Mouse (Mus musculus) layer of hippocampus, adult 11-12 months (tissue): ENCODE results near the gene Prss21.
"Not testable (repeated sequence)": the region's sequence is repeated elsewhere in the genome, so short reads cannot be mapped to it uniquely, and the experiment has no call there.

Experiments used
- DNase-seq: peaks from one replicate; pipeline ENCODE4 v3.0.0; 2022; ENCODE audit warnings: low spot score

The Prss21 gene

GRCm38 (mm10) chr17:23862926-23863325, 4.9 kb upstream of the Prss21 start:
- no peak for DNase-seq

- DNase-seq = no peak
Measured at GRCm38 (mm10) chr17:23868513-23868912, 657 bp downstream of the Prss21 start.

GRCm38 (mm10) chr17:23873884-23874856, 6.3 kb downstream of the Prss21 start:
- peak; percentile 51 for DNase-seq

GRCm38 (mm10) chr17:23876741-23877140, 8.9 kb downstream of the Prss21 start:
- DNase-seq = peak; percentile 43

GRCm38 (mm10) chr17:23877166-23877565, 9.3 kb downstream of the Prss21 start:
- no peak for DNase-seq

GRCm38 (mm10) chr17:23880576-23880975, 12.7 kb downstream of the Prss21 start, which contains the start of the genes Dcpp1 and Dcpp2:
Gene Dcpp1, plus strand, starts transcription at chr17:23880876.
Gene Dcpp2, plus strand, starts transcription at chr17:23880880.
- not testable (repeated sequence) for DNase-seq

- not testable (repeated sequence) for DNase-seq
Measured at GRCm38 (mm10) chr17:23917158-23917557, 49.3 kb downstream of the Prss21 start, which contains the start of gene Dcpp3. Gene Dcpp3, plus strand, starts transcription at chr17:23917458.
